Mouse (Mus musculus): ENCODE measurements around the gene Armc9. TPM values are rescaled to one million over a fixed set of nuclear protein-coding genes. Genes with fewer than 3 reads are reported as not detected.

Gene Armc9
- 1 to 10 TPM; 2.9 to 3.3 TPM for total RNA-seq (2021)
- long read RNA-seq, experiment 1, full-length matches to known transcripts = 7 of 13 reads
- long read RNA-seq, experiment 1, partial matches to known transcripts = 0 of 13 reads
- long read RNA-seq, experiment 1, other reads (novel, unspliced or antisense) = 6 of 13 reads
- long read RNA-seq, experiment 2, full-length matches to known transcripts = 7 of 11 reads
- long read RNA-seq, experiment 2, partial matches to known transcripts = 2 of 11 reads
- long read RNA-seq, experiment 2, other reads (novel, unspliced or antisense) = 2 of 11 reads

GRCm38 (mm10) chr1:86154133-86154823, at the start of gene Armc9:
Gene Armc9, plus strand, starts transcription at chr1:86154780.
- DNase-seq = peak; percentile 92 to 94
- intact Hi-C loops (cut with DNase I) = no loop called here

DNA sequence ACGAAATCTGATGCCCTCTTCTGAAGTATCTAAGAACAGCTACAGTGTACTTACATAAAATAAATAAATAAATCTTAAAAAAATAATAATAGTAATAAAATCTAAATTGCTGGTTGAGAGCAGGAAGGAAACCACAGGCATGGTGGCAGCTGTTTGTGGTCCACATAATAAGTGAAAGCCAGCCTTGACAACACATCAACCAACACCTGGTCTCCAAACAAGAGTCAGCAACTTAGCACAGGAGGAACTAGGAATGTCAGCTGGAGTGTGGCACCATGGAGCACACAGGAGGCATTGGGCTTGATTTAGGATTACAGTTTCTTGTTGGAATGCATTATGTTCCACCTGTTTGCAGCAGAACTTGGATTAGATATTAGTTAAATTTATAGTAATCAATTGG, 49.5 kb upstream of the Armc9 start:
- no peak for DNase-seq
- intact Hi-C loops (cut with DNase I) = no loop called here

GRCm38 (mm10) chr1:86111779-86112178, 42.8 kb upstream of the Armc9 start, which contains the start of gene Htr2b:
Gene Htr2b, minus strand, starts transcription at chr1:86111970.
- DNase-seq = peak; percentile 49 to 66
- intact Hi-C loops (cut with DNase I) = no loop called here

DNA sequence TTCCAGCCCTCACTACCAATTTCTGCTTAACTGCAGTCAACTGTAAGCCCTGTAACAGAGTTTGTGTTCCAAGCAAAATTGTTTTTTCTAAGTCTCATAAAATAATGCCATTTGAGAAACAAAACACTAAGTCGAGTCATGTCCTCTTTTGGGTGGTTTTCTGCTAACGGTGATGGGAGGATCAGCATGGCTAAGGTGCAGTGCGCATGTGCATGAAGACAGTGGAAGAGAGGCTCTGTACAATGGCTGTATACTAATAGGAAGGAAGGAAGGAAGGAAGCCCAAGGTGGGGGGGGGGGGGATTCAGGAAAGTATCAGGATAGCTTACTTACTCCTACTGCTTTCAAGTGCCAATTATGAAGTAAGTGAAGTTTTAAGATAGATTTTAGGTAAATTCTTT, 40.4 kb upstream of the Armc9 start:
- no peak for DNase-seq
- intact Hi-C loops (cut with DNase I) = no loop called here

DNA sequence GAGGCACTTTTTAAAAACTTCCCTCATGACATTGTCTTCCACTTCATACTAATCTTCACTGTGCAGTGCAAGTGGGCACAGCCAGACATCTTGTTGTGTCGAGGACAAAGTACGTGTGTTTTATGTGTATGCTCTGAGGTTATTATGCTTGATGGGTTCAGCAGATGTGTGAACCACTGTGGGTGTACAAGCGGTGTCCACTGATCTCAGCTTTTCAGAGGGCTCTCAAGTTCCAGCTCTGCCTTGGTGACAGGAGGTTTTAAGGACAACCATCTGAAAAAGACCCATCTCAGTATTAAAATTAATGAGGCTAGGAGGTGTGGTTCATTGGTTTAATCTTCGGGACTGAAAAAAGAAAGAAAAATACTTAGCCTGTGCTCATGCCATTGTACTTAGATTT, 35.0 kb upstream of the Armc9 start:
- intact Hi-C loops (cut with DNase I) = no loop called here
- no peak for DNase-seq

DNA sequence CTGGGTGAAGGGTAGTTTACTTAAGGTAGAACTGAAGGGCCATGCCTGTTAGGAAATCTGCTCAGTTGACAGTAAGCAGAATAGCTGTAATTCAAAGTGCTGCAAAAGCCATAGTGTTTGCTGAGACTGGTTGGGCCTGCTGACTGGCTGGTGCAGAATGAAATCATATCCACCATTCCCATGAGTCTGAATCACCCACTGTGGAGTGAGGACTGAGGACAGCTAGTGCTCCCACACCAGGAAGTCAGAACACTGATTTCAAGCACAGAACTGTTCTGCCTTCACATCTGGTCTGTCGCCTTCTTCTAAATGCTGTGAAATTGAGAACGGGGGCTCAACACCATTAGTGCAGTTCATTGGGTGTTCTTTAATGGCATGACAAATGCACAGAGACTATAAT, 28.5 kb upstream of the Armc9 start:
- DNase-seq = no peak
- intact Hi-C loops (cut with DNase I) = no loop called here

DNA sequence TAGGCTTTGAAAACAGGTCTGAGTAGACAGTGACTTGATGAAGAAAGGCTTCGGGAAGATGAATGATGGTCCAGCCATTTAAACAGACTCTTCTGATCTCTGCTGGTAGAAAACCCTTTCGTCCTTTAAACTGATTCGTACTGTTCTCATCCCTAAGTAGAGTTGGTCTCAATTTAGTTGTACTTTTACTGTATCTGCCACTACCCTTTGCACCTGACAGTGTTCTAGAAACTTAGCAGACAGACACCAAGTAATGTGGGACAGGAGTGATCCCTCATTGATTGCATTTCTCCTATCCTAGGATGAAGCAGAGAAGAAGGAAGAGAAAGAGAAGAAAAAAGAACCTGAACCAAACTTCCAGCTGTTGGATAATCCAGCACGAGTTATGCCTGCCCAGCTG, 21.2 kb upstream of the Armc9 start, which contains the start of gene Gm21972:
Gene Gm21972, plus strand, starts transcription at position 301 of the 400 bp plus-strand sequence.
- intact Hi-C loops (cut with DNase I) = no loop called here
- no peak for DNase-seq

GRCm38 (mm10) chr1:86135315-86135714, 19.3 kb upstream of the Armc9 start:
- intact Hi-C loops (cut with DNase I) = no loop called here
- DNase-seq = no peak

DNA sequence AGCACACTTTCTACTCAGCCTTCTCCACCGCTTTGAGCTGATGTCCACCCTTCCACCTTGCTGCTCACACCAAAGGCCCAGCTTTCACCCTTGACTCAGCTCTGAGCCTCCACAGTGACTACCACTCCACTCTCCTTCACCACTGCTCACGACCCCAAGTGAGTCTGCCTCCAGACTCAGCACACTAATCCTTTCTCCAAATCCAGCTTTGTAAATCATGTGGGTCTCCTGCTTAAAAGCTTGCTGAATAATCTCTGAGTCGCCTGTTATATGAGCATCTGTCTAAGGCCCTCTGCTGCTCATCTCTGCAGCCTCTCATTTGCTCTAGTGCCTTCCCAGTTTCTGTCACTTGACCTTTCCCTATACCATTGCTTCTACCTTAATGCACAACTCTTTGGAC, 13.5 kb upstream of the Armc9 start:
- DNase-seq = no peak
- intact Hi-C loops (cut with DNase I) = loop anchor here (5.0 kb wide), 1 partner anchor 79 kb away; the partner anchor contains the start of gene Psmd1

GRCm38 (mm10) chr1:86143165-86143564, 11.4 kb upstream of the Armc9 start:
- DNase-seq = no peak
- intact Hi-C loops (cut with DNase I) = loop anchor here (5.0 kb wide), 1 partner anchor 81 kb away; the partner anchor contains the start of gene Psmd1

DNA sequence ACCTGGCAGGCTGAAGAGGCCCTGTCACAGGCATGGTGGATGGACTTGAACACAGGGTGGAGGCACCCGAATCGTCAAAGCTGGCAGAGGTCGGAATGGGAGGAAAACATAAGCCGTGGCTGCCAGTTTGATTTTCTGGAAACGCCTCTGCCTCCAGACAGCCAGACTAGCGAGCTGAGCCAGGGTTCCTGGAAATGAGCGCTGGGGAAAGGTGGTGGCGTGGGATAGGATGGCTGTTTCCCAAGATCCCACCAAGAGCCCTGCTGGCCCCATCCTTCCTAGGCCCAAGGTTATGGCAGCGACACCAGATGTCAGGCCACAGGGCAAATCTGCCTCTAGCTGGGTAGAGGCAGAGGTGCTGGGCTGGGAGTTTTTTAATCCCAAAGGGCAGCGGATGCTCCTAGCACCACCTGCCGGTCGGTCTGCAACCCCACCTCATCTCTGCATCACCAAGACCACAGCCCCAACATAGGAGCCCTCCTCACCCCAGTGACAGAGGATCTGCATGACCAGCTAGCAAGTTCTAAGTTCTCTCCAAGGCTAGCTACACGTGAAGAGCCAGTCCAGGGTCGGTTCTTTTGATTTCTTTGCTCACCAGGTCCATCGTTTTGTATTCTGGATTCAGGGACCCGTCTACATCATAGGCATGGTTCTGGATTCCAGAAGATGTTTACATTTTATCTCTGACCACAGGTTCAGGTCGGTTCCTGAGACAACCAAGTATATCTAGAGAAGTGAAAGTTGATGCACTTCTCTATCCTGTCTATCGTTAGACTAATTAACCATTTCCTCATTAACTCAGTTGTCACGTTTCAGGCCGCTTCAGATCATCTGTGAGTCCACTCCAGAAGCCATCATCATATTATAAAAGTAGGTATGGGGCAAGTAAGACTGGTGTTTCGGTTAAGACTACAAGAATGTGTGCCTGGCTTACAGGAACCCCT, 10.3 kb upstream of the Armc9 start:
- DNase-seq = peak in 1 of 2 experiments; percentile 10

DNA sequence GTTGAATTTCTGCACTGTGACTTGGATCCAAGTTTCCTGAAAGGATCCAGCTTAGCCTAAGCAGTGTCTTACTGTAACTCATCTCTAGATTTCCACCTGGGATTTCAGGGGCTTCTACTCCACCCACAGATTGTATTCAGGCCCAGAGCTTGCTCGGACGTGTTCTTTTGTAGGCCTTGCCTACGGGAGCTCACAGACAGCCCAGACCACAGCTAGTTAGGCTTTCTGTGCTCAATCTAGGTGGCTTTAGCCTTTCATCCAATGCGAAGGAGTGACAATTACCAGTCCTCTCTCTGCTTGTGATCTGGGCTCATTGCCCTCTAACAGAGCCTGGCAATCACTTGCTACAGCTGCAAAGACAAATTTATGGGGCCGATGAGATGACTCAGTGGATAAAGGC, 8.3 kb upstream of the Armc9 start:
- intact Hi-C loops (cut with DNase I) = no loop called here
- no peak for DNase-seq

More for the DNA sequence above, 10.3 kb upstream of the Armc9 start:
- intact Hi-C loops (cut with DNase I) = loop anchor here (5.0 kb wide), 1 partner anchor 82 kb away; the partner anchor contains the start of gene Psmd1

DNA sequence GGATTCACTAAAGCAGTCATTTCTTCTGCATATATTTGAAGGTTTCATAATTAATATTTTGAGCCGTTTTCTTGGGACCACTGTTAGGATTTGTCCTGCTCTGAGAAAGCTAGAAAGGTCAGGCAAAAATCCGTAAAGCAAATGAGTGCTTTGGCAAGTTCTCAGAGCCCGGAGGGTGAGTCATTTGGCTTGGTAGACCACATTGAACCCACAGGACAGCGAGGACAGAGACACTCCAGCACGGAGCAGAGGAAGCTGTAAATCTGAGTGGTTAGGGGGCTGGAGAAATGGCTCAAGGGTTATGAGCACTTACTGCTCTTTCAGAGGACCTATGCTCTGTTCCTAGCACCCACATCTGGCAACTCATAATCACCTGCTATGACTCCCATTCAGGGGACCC, 7.0 kb upstream of the Armc9 start:
- intact Hi-C loops (cut with DNase I) = no loop called here
- peak in 1 of 2 experiments; percentile 7 for DNase-seq

GRCm38 (mm10) chr1:86148161-86148560, 6.4 kb upstream of the Armc9 start:
- no peak for DNase-seq
- intact Hi-C loops (cut with DNase I) = no loop called here

GRCm38 (mm10) chr1:86150929-86151328, 3.7 kb upstream of the Armc9 start:
- intact Hi-C loops (cut with DNase I) = no loop called here
- no peak for DNase-seq

- intact Hi-C loops (cut with DNase I) = no loop called here
These were observed 3.2 kb upstream of the Armc9 start for GRCm38 (mm10) chr1:86151376-86151775.

DNA sequence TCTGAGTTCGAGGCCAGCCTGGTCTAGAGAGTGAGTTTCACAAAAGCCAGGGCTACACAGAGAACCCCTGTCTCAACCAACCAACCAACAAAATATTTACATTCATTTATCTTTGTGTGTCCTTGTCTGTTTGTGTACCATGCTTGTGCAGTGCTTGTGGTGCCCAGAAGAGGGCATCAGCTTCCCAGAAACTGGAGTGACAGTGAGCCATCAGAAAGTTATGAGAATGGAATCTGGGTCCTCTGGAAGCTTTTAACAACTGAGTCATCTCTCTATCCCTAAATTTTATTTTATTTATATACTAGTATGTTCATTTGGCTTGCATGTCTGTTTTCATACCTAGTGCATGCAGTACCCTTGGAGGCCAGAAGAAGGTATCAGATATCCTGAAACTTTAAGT, 2.0 kb upstream of the Armc9 start:
- intact Hi-C loops (cut with DNase I) = no loop called here
- peak in 1 of 2 experiments; percentile 6 for DNase-seq

More at GRCm38 (mm10) chr1:86151376-86151775, 3.2 kb upstream of the Armc9 start:
- DNase-seq = no peak

- intact Hi-C loops (cut with DNase I) = no loop called here
- no peak for DNase-seq
These were observed 214 bp downstream of the Armc9 start for GRCm38 (mm10) chr1:86154824-86155164.

GRCm38 (mm10) chr1:86156075-86156474, 1.5 kb downstream of the Armc9 start:
- DNase-seq = no peak
- intact Hi-C loops (cut with DNase I) = no loop called here

DNA sequence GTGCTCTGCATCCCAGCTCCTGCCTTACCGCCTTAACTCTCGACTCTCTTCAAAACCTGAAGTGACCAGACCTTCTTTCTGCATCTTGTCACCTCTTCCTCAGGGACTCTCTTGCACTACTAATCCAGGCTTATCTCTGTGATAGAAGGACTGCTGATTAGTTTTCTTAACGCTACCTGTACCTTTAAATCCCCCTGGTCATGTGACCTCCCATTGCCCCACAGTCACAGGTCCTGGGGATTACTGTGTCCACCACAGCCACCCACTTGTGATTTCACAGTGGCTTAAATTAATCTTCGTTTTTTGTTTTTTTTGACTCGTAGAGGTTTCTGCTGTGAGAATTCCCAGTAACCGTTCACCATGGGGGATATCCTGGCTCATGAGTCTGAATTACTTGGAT, 2.0 kb downstream of the Armc9 start:
- no peak for DNase-seq
- intact Hi-C loops (cut with DNase I) = no loop called here

DNA sequence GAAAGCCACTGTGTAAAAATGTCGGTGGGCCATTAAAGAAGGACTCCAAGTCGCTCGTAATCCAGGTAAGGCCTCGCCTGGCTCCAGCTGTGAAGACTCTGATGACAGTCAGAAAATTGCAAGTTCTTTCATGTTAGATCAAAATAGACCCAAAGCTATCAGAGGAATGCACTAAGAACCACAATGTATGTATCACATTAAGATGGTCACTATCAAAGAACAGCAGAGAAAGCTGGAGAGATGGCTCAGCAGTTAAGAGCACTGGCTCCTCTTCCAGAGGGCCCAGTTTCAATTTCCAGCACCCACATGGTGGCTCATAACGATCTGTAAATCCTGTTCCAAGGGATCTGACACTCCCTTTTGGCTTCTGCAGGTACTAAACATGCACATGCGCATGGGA, 5.5 kb downstream of the Armc9 start:
- DNase-seq = no peak
- intact Hi-C loops (cut with DNase I) = no loop called here

All from heart, postnatal 14 days (tissue).